Mouse (Mus musculus): ENCODE measurements around the gene Prima1. TPM values are rescaled to one million over a fixed set of nuclear protein-coding genes. Genes with fewer than 3 reads are reported as not detected.

Gene Prima1
- polyA plus RNA-seq (2015; fragmentation: Nextera tagmentation; extraction: Ambion mirVana) = 2.9 and 3.9 TPM in 2 replicates

DNA sequence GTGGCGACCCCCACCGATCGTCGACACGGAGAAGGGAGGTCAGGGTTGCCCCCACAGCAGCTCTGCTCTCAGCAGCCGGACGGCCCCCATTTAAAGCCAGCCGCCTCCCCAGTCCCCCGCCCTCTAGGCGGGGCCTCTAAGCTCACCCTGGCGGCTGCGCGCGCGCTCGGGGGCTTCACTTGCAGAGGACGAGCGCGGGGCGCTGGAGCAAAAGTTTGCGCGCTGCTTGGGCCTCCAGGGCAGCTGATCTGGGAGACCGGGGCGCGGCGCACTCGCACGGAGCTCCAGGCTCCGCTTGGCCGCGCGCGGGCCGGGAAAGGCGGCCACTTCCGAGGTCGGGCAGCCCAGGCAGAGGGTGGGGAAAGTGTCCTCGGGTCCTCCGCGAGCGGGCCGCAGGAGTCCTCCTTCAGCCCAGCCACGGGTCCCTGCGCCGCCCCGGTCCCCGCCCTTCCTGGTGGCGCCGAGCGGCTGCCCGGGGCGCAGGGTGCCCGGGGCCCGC, at the start of gene Prima1:
Gene Prima1 (minus strand): TSS at position 68 of the 499 bp plus-strand sequence.

Other genes with a start within 250 kb of the Prima1 start
- 7.6 and 9.2 TPM in 2 replicates for gene Fam181a, start 68.8 kb upstream of the Prima1 start, polyA plus RNA-seq (2015; fragmentation: Nextera tagmentation; extraction: Ambion mirVana)
- 3.0 and 3.7 TPM in 2 replicates for gene Asb2, start 113.9 kb upstream of the Prima1 start, polyA plus RNA-seq (2015; fragmentation: Nextera tagmentation; extraction: Ambion mirVana)
- gene Otub2, start 146.5 kb upstream of the Prima1 start, polyA plus RNA-seq (2015; fragmentation: Nextera tagmentation; extraction: Ambion mirVana) = 17.4 and 19.8 TPM in 2 replicates
- gene 9330161L09Rik, start 165.7 kb upstream of the Prima1 start, polyA plus RNA-seq (2015; fragmentation: Nextera tagmentation; extraction: Ambion mirVana) = 0.55 and 0.62 TPM in 2 replicates
- 208 and 244 TPM in 2 replicates for gene Ddx24, start 183.7 kb upstream of the Prima1 start, polyA plus RNA-seq (2015; fragmentation: Nextera tagmentation; extraction: Ambion mirVana)
- gene Ifi27, start 192.1 kb upstream of the Prima1 start, polyA plus RNA-seq (2015; fragmentation: Nextera tagmentation; extraction: Ambion mirVana) = 26.1 and 33.4 TPM in 2 replicates
- 18.3 and 28.9 TPM in 2 replicates for gene Ifi27l2a, start 201.5 kb upstream of the Prima1 start, polyA plus RNA-seq (2015; fragmentation: Nextera tagmentation; extraction: Ambion mirVana)
- gene Ifi27l2b, start 215.1 kb upstream of the Prima1 start, polyA plus RNA-seq (2015; fragmentation: Nextera tagmentation; extraction: Ambion mirVana) = not detected in 2 replicates